Comparison of ENCODE assay signal across 9 mouse cellular contexts in genomic region chr5:120579898-120580626, GRCm38 (mm10). TPM values are rescaled to one million over a fixed set of nuclear protein-coding genes. Genes with fewer than 3 reads are reported as not detected.
A peak's percentile ranks its signal among the peaks of the same experiment; 100 is the strongest.
DNase-seq lines count a peak whose midpoint lies in the region; ATAC-seq lines count a peak whose summit lies in the region.
"Had no signal": no experiment of that assay in that cellular context is flagged by ENCODE, and none has a peak within 500 bp of the region (broad histone marks: within the 10 kb centered on the region; RNA-seq: fewer than 3 reads in every experiment).

No protein-coding gene starts in this region.

- no peaks in the 10 kb centered on the region for H3K27me3 ChIP-seq in heart, embryonic 11.5 days (ENCODE audit: control insufficient read depth, insufficient read depth, low read length)
- no peaks in the 10 kb centered on the region for H3K27me3 ChIP-seq in liver, embryonic 15.5 days

- no peak overlapping the region for H3K4me3 ChIP-seq in heart, embryonic 11.5 days (ENCODE audit: low read depth, low read length)
- H3K4me3 ChIP-seq in liver, embryonic 15.5 days (replicated peaks), result no peak overlapping the region

- DNase-seq in heart, adult 11 months, result peak; percentile 92
- DNase-seq in retina, embryonic 14.5 days (ENCODE audit: low spot score), result peak; percentile 2
- DNase-seq in retina, postnatal 1 day, result no peak
- peak; percentile 66 for DNase-seq in thymus, postnatal 4 days
- DNase-seq in gastrocnemius, postnatal 36 days, result no peak
- no peak for DNase-seq in embryo, embryonic 9.5 days (ENCODE audit: extremely low spot score)
- DNase-seq: right cerebral cortex, postnatal 14 days had no signal

- no peak overlapping the region for H3K27ac ChIP-seq in heart, embryonic 11.5 days (ENCODE audit: low read depth, low read length)
- H3K27ac ChIP-seq in liver, embryonic 15.5 days (replicated peaks), result peak overlapping the region; percentile 97

- intact Hi-C loops in gastrocnemius, postnatal 36 days (cut with DNase I), result no loop called here

- peaks cover 4% of the 10 kb centered on the region; the same call in 1 of the 2 replicates for H3K36me3 ChIP-seq in heart, embryonic 11.5 days (ENCODE audit: control insufficient read depth, insufficient read depth, low read length)
- peaks cover 60% of the 10 kb centered on the region for H3K36me3 ChIP-seq in liver, embryonic 15.5 days (replicated peaks)

- H3K9ac ChIP-seq in heart, embryonic 11.5 days (ENCODE audit: low read depth, low read length), result no peak overlapping the region
- H3K9ac ChIP-seq in liver, embryonic 15.5 days, result no peak overlapping the region

- peaks cover 26% of the 10 kb centered on the region for H3K4me1 ChIP-seq in heart, embryonic 11.5 days (ENCODE audit: control insufficient read depth, insufficient read depth, low read length)
- peaks cover 85% of the 10 kb centered on the region for H3K4me1 ChIP-seq in liver, embryonic 15.5 days (replicated peaks)

- no peak overlapping the region for H3K4me2 ChIP-seq in heart, embryonic 11.5 days
- peak overlapping the region; percentile 72; the same call in 1 of the 2 replicates for H3K4me2 ChIP-seq in liver, embryonic 15.5 days

- no peaks in the 10 kb centered on the region for H3K9me3 ChIP-seq in heart, embryonic 11.5 days (replicated peaks; ENCODE audit: control insufficient read depth, low read length)
- no peaks in the 10 kb centered on the region for H3K9me3 ChIP-seq in liver, embryonic 15.5 days (replicated peaks)

- 91% methylated on average over 26 of the region's 26 CpGs for WGBS in heart, embryonic 11.5 days (ENCODE audit: insufficient replicate concordance)
- WGBS in liver, embryonic 15.5 days (ENCODE audit: insufficient replicate concordance), result 88% methylated on average over 26 of the region's 26 CpGs

- ATAC-seq in heart, embryonic 11.5 days (replicated peaks; ENCODE audit: insufficient number of reproducible peaks, low FRiP score, low TSS enrichment), result no peak
- ATAC-seq in liver, embryonic 15.5 days (ENCODE audit: insufficient read depth), result no peak

RNA-seq across cellular contexts. Expression of gene Tpcn1, which starts 8.4 kb away (rescaled TPM):
- polyA plus RNA-seq in heart, embryonic 11.5 days (2014; fragmentation: Nextera tagmentation; extraction: Ambion mirVana), result 18.1 and 19.1 TPM in 2 replicates
- polyA plus RNA-seq in liver, embryonic 15.5 days (2015; fragmentation: Nextera tagmentation; extraction: Ambion mirVana), result 22.7 and 26.4 TPM in 2 replicates
- 10 to 100 TPM; 35.2 to 44.6 TPM for total RNA-seq in gastrocnemius, postnatal 36 days (2021)

RNA-seq across cellular contexts. Expression of gene Iqcd, which starts 8.8 kb away (rescaled TPM):
- 0.18 and 0.54 TPM in 2 replicates for polyA plus RNA-seq in heart, embryonic 11.5 days (2014; fragmentation: Nextera tagmentation; extraction: Ambion mirVana)
- polyA plus RNA-seq in liver, embryonic 15.5 days (2015; fragmentation: Nextera tagmentation; extraction: Ambion mirVana), result 0.90 and 1.2 TPM in 2 replicates
- total RNA-seq in gastrocnemius, postnatal 36 days (2021), result under 1 TPM in 1 of 2 experiments, not detected in 1; 0.15 TPM

RNA-seq across cellular contexts. Expression of gene Rita1, which starts 32.3 kb away (rescaled TPM):
- polyA plus RNA-seq in heart, embryonic 11.5 days (2014; fragmentation: Nextera tagmentation; extraction: Ambion mirVana), result 5.6 and 7.9 TPM in 2 replicates
- polyA plus RNA-seq in liver, embryonic 15.5 days (2015; fragmentation: Nextera tagmentation; extraction: Ambion mirVana), result 4.0 TPM in 2 replicates
- 1 to 10 TPM; 5.6 to 6.8 TPM for total RNA-seq in gastrocnemius, postnatal 36 days (2021)

RNA-seq across cellular contexts. Expression of gene Ddx54, which starts 32.5 kb away (rescaled TPM):
- polyA plus RNA-seq in heart, embryonic 11.5 days (2014; fragmentation: Nextera tagmentation; extraction: Ambion mirVana), result 22.2 and 23.5 TPM in 2 replicates
- 16.2 and 17.7 TPM in 2 replicates for polyA plus RNA-seq in liver, embryonic 15.5 days (2015; fragmentation: Nextera tagmentation; extraction: Ambion mirVana)
- 10 to 100 TPM; 15.8 to 17.7 TPM for total RNA-seq in gastrocnemius, postnatal 36 days (2021)

RNA-seq across cellular contexts. Expression of gene Cfap73, which starts 54.0 kb away (rescaled TPM):
- not detected in 2 replicates for polyA plus RNA-seq in heart, embryonic 11.5 days (2014; fragmentation: Nextera tagmentation; extraction: Ambion mirVana)
- polyA plus RNA-seq in liver, embryonic 15.5 days (2015; fragmentation: Nextera tagmentation; extraction: Ambion mirVana), result not detected in 2 replicates
- not detected for total RNA-seq in gastrocnemius, postnatal 36 days (2021)

Comparison
In these comparisons a context has a peak if more than half of its experiments do, and no peak if none do; other contexts are left out.
1. DNase-seq: peak in heart, adult 11 months (single experiment), retina, embryonic 14.5 days (single experiment) and thymus, postnatal 4 days (single experiment); none in retina, postnatal 1 day (single experiment), gastrocnemius, postnatal 36 days (0 of 2) and embryo, embryonic 9.5 days (single experiment).